Mouse (Mus musculus) C2C12 (cell line): Measurements from ENCODE around the gene Gdi2.

ENCODE experiments used
- CEBPB ChIP-seq: IDR thresholded peaks from one replicate; pipeline ENCODE4 v1.6.1; 2011; ENCODE audit warnings: low read depth, mild to moderate bottlenecking, control low read depth, moderate library complexity
- CTCF ChIP-seq: IDR thresholded peaks from one replicate; pipeline ENCODE4 v1.5.1; 2011; ENCODE audit not compliant: control insufficient read depth, insufficient read depth, insufficient read length
- MAX ChIP-seq: IDR thresholded peaks from one replicate; pipeline ENCODE4 v1.6.1; 2011; ENCODE audit warnings: mild to moderate bottlenecking, control low read depth
- MYOD1 ChIP-seq: IDR thresholded peaks from one replicate; pipeline ENCODE4 v1.6.1; 2011; ENCODE audit warnings: low read depth; ENCODE audit not compliant: control insufficient read depth, insufficient read length
- MYOG ChIP-seq: IDR thresholded peaks from one replicate; pipeline ENCODE4 v1.6.1; 2011; ENCODE audit not compliant: control insufficient read depth, insufficient read length; ENCODE audit errors: extremely low read depth
- USF1 ChIP-seq: IDR thresholded peaks from one replicate; pipeline ENCODE4 v1.6.1; 2011; ENCODE audit warnings: low read depth, mild to moderate bottlenecking, control low read depth, moderate library complexity

- no peak for TF ChIP-seq CTCF
- no peak for TF ChIP-seq CEBPB
- no peak for TF ChIP-seq MYOG
- no peak for TF ChIP-seq USF1
- TF ChIP-seq MYOD1: no peak
- no peak for TF ChIP-seq MAX
These were observed 3.4 kb downstream of the Gdi2 start for GRCm38 (mm10) chr13:3541159-3541782.
